Mouse (Mus musculus) C2C12 (cell line): Measurements from ENCODE around the gene Rims3. TPM values are rescaled to one million over a fixed set of nuclear protein-coding genes. Genes with fewer than 3 reads are reported as not detected.

Experiments used
- H3K27me3 ChIP-seq: one replicate; pipeline ENCODE4 v1.6.1; 2011; ENCODE audit not compliant: control insufficient read depth, insufficient read depth, insufficient read length
- H3K36me3 ChIP-seq: one replicate; pipeline ENCODE4 v1.6.1; 2011; ENCODE audit not compliant: control insufficient read depth, insufficient read depth
- H3K4me3 ChIP-seq: one replicate; pipeline ENCODE4 v1.5.1; 2011; ENCODE audit warnings: mild to moderate bottlenecking, control low read depth; ENCODE audit not compliant: poor library complexity, insufficient read depth, severe bottlenecking
- H3K79me2 ChIP-seq: one replicate; pipeline ENCODE4 v1.6.1; 2011; ENCODE audit not compliant: control insufficient read depth, insufficient read depth
- H3K79me3 ChIP-seq: one replicate; pipeline ENCODE4 v1.6.1; 2011; ENCODE audit warnings: low read depth, control low read depth
- H3ac ChIP-seq: one replicate; pipeline ENCODE3; 2011; ENCODE audit warnings: low read depth; ENCODE audit not compliant: control insufficient read depth, insufficient read length
- CEBPB ChIP-seq: IDR thresholded peaks from one replicate; pipeline ENCODE4 v1.6.1; 2011; ENCODE audit warnings: low read depth, mild to moderate bottlenecking, control low read depth, moderate library complexity
- CTCF ChIP-seq: IDR thresholded peaks from one replicate; pipeline ENCODE4 v1.5.1; 2011; ENCODE audit not compliant: control insufficient read depth, insufficient read depth, insufficient read length
- FOSL1 ChIP-seq: IDR thresholded peaks from one replicate; pipeline ENCODE4 v1.8.0; 2011; ENCODE audit warnings: mild to moderate bottlenecking, low read length; ENCODE audit not compliant: poor library complexity, insufficient read depth, severe bottlenecking
- MAX ChIP-seq: IDR thresholded peaks from one replicate; pipeline ENCODE4 v1.6.1; 2011; ENCODE audit warnings: mild to moderate bottlenecking, control low read depth
- MYOD1 ChIP-seq: IDR thresholded peaks from one replicate; pipeline ENCODE4 v1.6.1; 2011; ENCODE audit warnings: low read depth; ENCODE audit not compliant: control insufficient read depth, insufficient read length
- MYOG ChIP-seq: IDR thresholded peaks from one replicate; pipeline ENCODE4 v1.6.1; 2011; ENCODE audit not compliant: control insufficient read depth, insufficient read length; ENCODE audit errors: extremely low read depth
- USF1 ChIP-seq: IDR thresholded peaks from one replicate; pipeline ENCODE4 v1.6.1; 2011; ENCODE audit warnings: low read depth, mild to moderate bottlenecking, control low read depth, moderate library complexity
- polyA plus RNA-seq: library from polyadenylated mRNA; unstranded; fragments of >200 nt; fragmentation: generic; extraction: Trizol; gene quantifications from one replicate; pipeline ENCODE4 v1.2.1, GENCODE M21; 2012; ENCODE audit warnings: missing spikeins

The Rims3 gene
- polyA plus RNA-seq, 1 experiment = 0.01 TPM

GRCm38 (mm10) chr4:120844423-120845082 lies 10.1 kb upstream of the Rims3 start:
- peaks cover 49% of the 10 kb centered on the region for H3K27me3 ChIP-seq
- H3ac ChIP-seq = no peak overlapping the region
- H3K36me3 ChIP-seq = no peaks in the 10 kb centered on the region
- H3K79me2 ChIP-seq = no peaks in the 10 kb centered on the region
- H3K79me3 ChIP-seq = no peaks in the 10 kb centered on the region
- TF ChIP-seq MAX (no peak), CTCF (no peak), MYOD1 (no peak), USF1 (no peak), CEBPB (no peak), MYOG (no peak), FOSL1 (no peak)
- H3K4me3 ChIP-seq = no peak overlapping the region

- H3K36me3 ChIP-seq = no peaks in the 10 kb centered on the region
- H3ac ChIP-seq = no peak overlapping the region
- no peak for TF ChIP-seq MYOG
- no peak for TF ChIP-seq MYOD1
- TF ChIP-seq CEBPB = no peak
- no peak for TF ChIP-seq FOSL1
- TF ChIP-seq CTCF = no peak
- no peak for TF ChIP-seq MAX
- TF ChIP-seq USF1 = no peak
- peaks cover 50% of the 10 kb centered on the region for H3K27me3 ChIP-seq
- H3K79me2 ChIP-seq = no peaks in the 10 kb centered on the region
- no peaks in the 10 kb centered on the region for H3K79me3 ChIP-seq
- H3K4me3 ChIP-seq = no peak overlapping the region
Observed at GRCm38 (mm10) chr4:120845098-120845497, 9.5 kb upstream of the Rims3 start.

- no peaks in the 10 kb centered on the region for H3K79me2 ChIP-seq
- H3ac ChIP-seq = no peak overlapping the region
- TF ChIP-seq CTCF (no peak), FOSL1 (no peak), MYOG (no peak), CEBPB (no peak), USF1 (no peak), MAX (no peak)
- no peaks in the 10 kb centered on the region for H3K79me3 ChIP-seq
- H3K27me3 ChIP-seq = peaks cover 47% of the 10 kb centered on the region
- no peak overlapping the region for H3K4me3 ChIP-seq
- no peaks in the 10 kb centered on the region for H3K36me3 ChIP-seq
Observed at GRCm38 (mm10) chr4:120848909-120849308, 5.7 kb upstream of the Rims3 start.

- Histone ChIP-seq H3K79me3 (no peaks in the 10 kb centered on the region), H3K27me3 (peaks cover 43% of the 10 kb centered on the region), H3K4me3 (no peak overlapping the region), H3K36me3 (no peaks in the 10 kb centered on the region), H3ac (no peak overlapping the region), H3K79me2 (no peaks in the 10 kb centered on the region)
- TF ChIP-seq MYOG (no peak), FOSL1 (no peak), CTCF (no peak), USF1 (no peak), MAX (no peak), MYOD1 (no peak), CEBPB (no peak)
Observed at GRCm38 (mm10) chr4:120849451-120849850, 5.2 kb upstream of the Rims3 start.

- no peak overlapping the region for H3ac ChIP-seq
- H3K4me3 ChIP-seq = no peak overlapping the region
- H3K27me3 ChIP-seq = peaks cover 29% of the 10 kb centered on the region
- H3K79me3 ChIP-seq = no peaks in the 10 kb centered on the region
- H3K36me3 ChIP-seq = no peaks in the 10 kb centered on the region
- no peaks in the 10 kb centered on the region for H3K79me2 ChIP-seq
- TF ChIP-seq MYOD1 = no peak
- no peak for TF ChIP-seq CTCF
- no peak for TF ChIP-seq MAX
- TF ChIP-seq USF1 = no peak
- no peak for TF ChIP-seq MYOG
Observed at GRCm38 (mm10) chr4:120850946-120851345, 3.7 kb upstream of the Rims3 start.

GRCm38 (mm10) chr4:120855360-120856060 lies 894 bp downstream of the Rims3 start:
- H3K36me3 ChIP-seq = no peaks in the 10 kb centered on the region
- peaks cover 22% of the 10 kb centered on the region for H3K27me3 ChIP-seq
- H3K79me2 ChIP-seq = no peaks in the 10 kb centered on the region
- no peak for TF ChIP-seq CEBPB
- TF ChIP-seq USF1 = no peak
- no peak for TF ChIP-seq MAX
- no peak for TF ChIP-seq MYOD1
- TF ChIP-seq CTCF = no peak
- TF ChIP-seq MYOG = no peak
- TF ChIP-seq FOSL1 = no peak
- no peaks in the 10 kb centered on the region for H3K79me3 ChIP-seq
- no peak overlapping the region for H3K4me3 ChIP-seq
- no peak overlapping the region for H3ac ChIP-seq
